Mouse (Mus musculus) frontal cortex, postnatal 14 days (tissue): ENCODE results near the gene Gm37596.
"Not testable (repeated sequence)": the region's sequence is repeated elsewhere in the genome, so short reads cannot be mapped to it uniquely, and the experiment has no call there.

Experiments
- DNase-seq, 2 experiments: peaks; one replicate each; pipeline ENCODE4 v3.0.0; 2022; ENCODE audit warnings: low spot score in 2 of 2

Gene Gm37596

GRCm38 (mm10) chr3:93692970-93693369 lies at the start of gene Gm37596:
Gm37596 (minus strand) TSS chr3:93693070.
- not testable (repeated sequence) for DNase-seq

- not testable (repeated sequence) for DNase-seq
Measured at GRCm38 (mm10) chr3:93708969-93709637, 16.2 kb upstream of the Gm37596 start.

- DNase-seq = not testable (repeated sequence)
Measured at GRCm38 (mm10) chr3:93676210-93676609, 16.7 kb downstream of the Gm37596 start, which contains the start of gene Tdpoz1. Tdpoz1 (minus strand) TSS chr3:93676310.

DNA sequence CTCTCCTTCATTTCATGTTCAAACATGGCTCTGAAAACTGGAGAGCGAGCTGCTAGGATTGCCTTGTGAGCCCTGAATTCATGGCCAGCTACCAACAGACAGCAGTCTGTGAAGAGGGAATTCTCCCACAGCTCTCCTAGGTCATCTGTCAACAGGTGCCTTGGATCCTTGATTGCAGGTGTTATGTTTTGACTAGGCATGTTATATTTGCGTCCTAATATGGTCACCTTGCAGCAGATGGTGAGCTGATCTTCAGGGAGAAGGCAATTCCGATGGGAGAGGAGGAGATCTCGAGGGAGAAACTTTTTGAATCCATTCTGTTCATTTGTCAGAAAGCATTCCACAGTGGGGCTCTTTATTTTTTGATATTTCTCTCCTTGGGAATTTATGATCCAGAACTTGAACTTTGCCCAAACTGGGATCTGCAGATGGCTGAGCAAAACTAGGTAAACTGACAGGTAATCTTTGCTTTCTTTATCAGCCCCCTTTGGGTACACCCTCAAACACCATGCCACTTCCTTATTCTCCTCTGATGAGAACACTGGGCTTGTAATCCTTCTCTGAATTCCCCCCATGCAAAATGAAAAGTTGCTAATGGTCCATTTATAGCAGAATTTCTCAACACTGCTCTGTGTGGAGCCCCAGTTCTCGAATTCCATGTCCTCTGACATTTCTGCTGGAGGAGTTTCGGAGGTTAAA lies 21.9 kb downstream of the Gm37596 start:
- DNase-seq = not testable (repeated sequence)

DNA sequence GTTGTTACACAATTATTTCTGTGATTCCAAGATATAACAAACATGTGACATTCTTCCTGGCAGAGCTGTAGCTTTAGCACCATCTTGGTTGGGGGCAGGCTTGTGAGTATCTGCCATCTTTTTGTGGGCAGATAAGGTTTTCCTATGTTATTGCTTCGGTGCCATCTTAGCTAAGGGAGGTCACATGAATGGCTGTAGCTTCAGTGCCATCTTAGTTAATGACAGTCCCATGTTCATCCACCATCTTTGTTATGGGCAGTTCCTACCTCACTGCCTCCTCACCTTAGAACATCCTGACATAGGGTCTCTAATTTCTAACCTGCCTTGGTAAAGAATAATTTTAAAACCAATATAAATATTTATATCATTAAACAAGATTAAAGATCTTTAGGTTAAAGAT lies 38.6 kb downstream of the Gm37596 start:
- DNase-seq = no peak

- DNase-seq = no peak
Measured at GRCm38 (mm10) chr3:93652586-93652985, 40.3 kb downstream of the Gm37596 start, which contains the start of gene Tdpoz2. Tdpoz2 (minus strand) TSS chr3:93652686.
